Mouse (Mus musculus) CH12.LX (cell line): ENCODE results near the gene Maml1. TPM values are rescaled to one million over a fixed set of nuclear protein-coding genes. Genes with fewer than 3 reads are reported as not detected.

Experiments
- DNase-seq: peaks from one replicate; pipeline ENCODE4 v3.0.0-alpha.2; 2013; ENCODE audit errors: extremely low read depth
- H3K27ac ChIP-seq: 2 replicates; pipeline ENCODE4 v1.5.1; 2012; ENCODE audit warnings: low read depth, mild to moderate bottlenecking, control low read depth, moderate library complexity; ENCODE audit not compliant: insufficient read depth
- H3K27me3 ChIP-seq: replicated peaks from 2 replicates; pipeline ENCODE3; 2012; ENCODE audit warnings: inconsistent platforms
- H3K36me3 ChIP-seq, 2 experiments: replicated peaks in 1 of 2; 2 replicates each; pipeline versions ENCODE3 to v1.6.1; 2012; ENCODE audit warnings: inconsistent platforms in 1 of 2, low read length in 1 of 2, mild to moderate bottlenecking in 1 of 2, mixed read lengths in 1 of 2, moderate library complexity in 1 of 2; ENCODE audit not compliant: control insufficient read depth in 1 of 2, insufficient read depth in 1 of 2
- H3K4me1 ChIP-seq, 2 experiments: 2 replicates each; pipeline ENCODE4 v1.6.1; 2012; ENCODE audit warnings: inconsistent platforms in 1 of 2, moderate library complexity in 1 of 2; ENCODE audit not compliant: insufficient read depth in 2 of 2, control insufficient read depth in 1 of 2
- H3K4me2 ChIP-seq: 2 replicates; pipeline ENCODE4 v1.6.1; 2012; ENCODE audit warnings: low read depth, mild to moderate bottlenecking, control low read depth; ENCODE audit not compliant: poor library complexity, insufficient read depth, severe bottlenecking
- H3K4me3 ChIP-seq, 3 experiments: fragments of 150-350 bp in 1 of 3; sonication (generic) in 1 of 3; replicated peaks in 1 of 3; 2 replicates each; pipeline versions ENCODE3 to v1.5.1; 2011 to 2012; ENCODE audit warnings: low read depth in 2 of 3, low read length in 2 of 3, mild to moderate bottlenecking in 2 of 3, moderate library complexity in 2 of 3, control low read depth in 1 of 3, improper control_type of control experiment in 1 of 3, inconsistent platforms in 1 of 3, mixed read lengths in 1 of 3; ENCODE audit not compliant: poor library complexity in 1 of 3
- H3K79me2 ChIP-seq: replicated peaks from 2 replicates; pipeline ENCODE4 v1.6.1; 2012; ENCODE audit warnings: mild to moderate bottlenecking, moderate library complexity; ENCODE audit not compliant: control insufficient read depth, poor library complexity, insufficient read depth, severe bottlenecking; ENCODE audit errors: extremely low read depth
- H3K9ac ChIP-seq: 2 replicates; pipeline ENCODE4 v1.6.1; 2012; ENCODE audit warnings: low read depth, mild to moderate bottlenecking, control low read depth, moderate library complexity; ENCODE audit not compliant: insufficient read depth
- H3K9me3 ChIP-seq: replicated peaks from 2 replicates; pipeline ENCODE3; 2012; ENCODE audit warnings: low read length, inconsistent platforms, mixed read lengths
- BHLHE40 ChIP-seq: IDR thresholded peaks from 2 replicates; pipeline ENCODE4 v1.6.1; 2011; ENCODE audit warnings: mild to moderate bottlenecking, low read depth, low read length, improper control_type of control experiment
- CHD2 ChIP-seq: IDR thresholded peaks from 2 replicates; pipeline ENCODE4 v1.6.1; 2011; ENCODE audit warnings: low read length, improper control_type of control experiment
- CTCF ChIP-seq, 2 experiments: IDR thresholded peaks in 1 of 2; conservative IDR thresholded peaks in 1 of 2; 2 replicates each; pipeline ENCODE4 v1.5.1; 2011 to 2012; ENCODE audit warnings: low read depth in 2 of 2, low read length in 2 of 2, improper control_type of control experiment in 1 of 2, inconsistent platforms in 1 of 2, mild to moderate bottlenecking in 1 of 2, moderate library complexity in 1 of 2
- E2F4 ChIP-seq: IDR thresholded peaks from 2 replicates; pipeline ENCODE4 v1.6.1; 2011; ENCODE audit warnings: low read depth, low read length, improper control_type of control experiment; ENCODE audit not compliant: insufficient replicate concordance
- ELF1 ChIP-seq: IDR thresholded peaks from 2 replicates; pipeline ENCODE4 v1.6.1; 2014; ENCODE audit warnings: low read depth, mild to moderate bottlenecking, inconsistent platforms, low read length, improper control_type of control experiment
- EP300 ChIP-seq: IDR thresholded peaks from 2 replicates; pipeline ENCODE4 v1.6.1; 2011; ENCODE audit warnings: low read length, improper control_type of control experiment
- ETS1 ChIP-seq: conservative IDR thresholded peaks from 2 replicates; pipeline ENCODE4 v1.6.1; 2012; ENCODE audit warnings: low read depth, mild to moderate bottlenecking, inconsistent platforms, low read length, improper control_type of control experiment, moderate library complexity
- HCFC1 ChIP-seq: IDR thresholded peaks from 2 replicates; pipeline ENCODE4 v1.6.1; 2012; ENCODE audit warnings: low read depth, mild to moderate bottlenecking, inconsistent platforms, low read length, improper control_type of control experiment
- IRF4 ChIP-seq: IDR thresholded peaks from 2 replicates; pipeline ENCODE4 v1.6.1; 2014; ENCODE audit warnings: low read depth, mild to moderate bottlenecking, inconsistent platforms, low read length, improper control_type of control experiment
- JUN ChIP-seq: IDR thresholded peaks from 2 replicates; pipeline ENCODE4 v1.6.1; 2011; ENCODE audit warnings: low read depth, mild to moderate bottlenecking, low read length, improper control_type of control experiment, moderate library complexity; ENCODE audit not compliant: insufficient read depth
- JUND ChIP-seq: conservative IDR thresholded peaks from 2 replicates; pipeline ENCODE4 v1.6.1; 2011; ENCODE audit warnings: low read depth, low read length, improper control_type of control experiment
- KAT2A ChIP-seq: IDR thresholded peaks from 2 replicates; pipeline ENCODE4 v1.6.1; 2012; ENCODE audit warnings: low read length, improper control_type of control experiment, inconsistent platforms; ENCODE audit not compliant: insufficient replicate concordance
- MAX ChIP-seq: IDR thresholded peaks from 2 replicates; pipeline ENCODE4 v1.6.1; 2011; ENCODE audit warnings: low read length, improper control_type of control experiment
- MAZ ChIP-seq: IDR thresholded peaks from 2 replicates; pipeline ENCODE4 v1.6.1; 2012; ENCODE audit warnings: low read depth, mild to moderate bottlenecking, inconsistent platforms, low read length, improper control_type of control experiment, moderate library complexity
- MEF2A ChIP-seq: IDR thresholded peaks from 2 replicates; pipeline ENCODE4 v1.6.1; 2014; ENCODE audit warnings: low read depth, mild to moderate bottlenecking, inconsistent platforms, low read length, improper control_type of control experiment, borderline replicate concordance
- MXI1 ChIP-seq: IDR thresholded peaks from 2 replicates; pipeline ENCODE4 v1.6.1; 2011; ENCODE audit warnings: mild to moderate bottlenecking, low read depth, low read length, improper control_type of control experiment
- MYC ChIP-seq: IDR thresholded peaks from 2 replicates; pipeline ENCODE4 v1.6.1; 2011; ENCODE audit warnings: low read depth, mild to moderate bottlenecking, improper control_type of control experiment, low read length
- NELFE ChIP-seq: IDR thresholded peaks from 2 replicates; pipeline ENCODE4 v1.6.1; 2011; ENCODE audit warnings: low read depth, low read length, improper control_type of control experiment
- NRF1 ChIP-seq: IDR thresholded peaks from 2 replicates; pipeline ENCODE4 v1.6.1; 2014; ENCODE audit warnings: low read depth, mild to moderate bottlenecking, inconsistent platforms, low read length, improper control_type of control experiment, moderate library complexity
- POLR2A ChIP-seq: IDR thresholded peaks from 2 replicates; pipeline ENCODE4 v1.6.1; 2011; ENCODE audit warnings: low read depth, mild to moderate bottlenecking, improper control_type of control experiment, low read length
- POLR2AphosphoS2 ChIP-seq: IDR thresholded peaks from 2 replicates; pipeline ENCODE4 v1.6.1; 2011; ENCODE audit warnings: low read depth, low read length, improper control_type of control experiment
- RAD21 ChIP-seq: IDR thresholded peaks from 2 replicates; pipeline ENCODE4 v1.6.1; 2011; ENCODE audit warnings: low read depth, mild to moderate bottlenecking, low read length, improper control_type of control experiment, moderate library complexity
- SIN3A ChIP-seq: IDR thresholded peaks from 2 replicates; pipeline ENCODE4 v1.6.1; 2012; ENCODE audit warnings: low read length, improper control_type of control experiment, inconsistent platforms
- SMC3 ChIP-seq: IDR thresholded peaks from 2 replicates; pipeline ENCODE4 v1.6.1; 2011; ENCODE audit warnings: low read depth, low read length, improper control_type of control experiment
- TBP ChIP-seq: conservative IDR thresholded peaks from 2 replicates; pipeline ENCODE4 v1.6.1; 2011; ENCODE audit warnings: low read depth, low read length, improper control_type of control experiment
- TCF12 ChIP-seq: IDR thresholded peaks from 2 replicates; pipeline ENCODE4 v1.6.1; 2014; ENCODE audit warnings: low read depth, mild to moderate bottlenecking, inconsistent platforms, low read length, improper control_type of control experiment
- USF1 ChIP-seq: IDR thresholded peaks from 2 replicates; pipeline ENCODE4 v1.6.1; 2014; ENCODE audit warnings: low read depth, mild to moderate bottlenecking, inconsistent platforms, low read length, improper control_type of control experiment
- USF2 ChIP-seq: conservative IDR thresholded peaks from 2 replicates; pipeline ENCODE4 v1.6.1; 2011; ENCODE audit warnings: low read depth, low read length, improper control_type of control experiment
- ZC3H11A ChIP-seq: IDR thresholded peaks from 2 replicates; pipeline ENCODE4 v1.6.1; 2012; ENCODE audit warnings: low read depth, mild to moderate bottlenecking, inconsistent platforms, low read length, improper control_type of control experiment
- ZKSCAN1 ChIP-seq: IDR thresholded peaks from 2 replicates; pipeline ENCODE4 v1.6.1; 2012; ENCODE audit warnings: low read depth, inconsistent platforms, low read length, improper control_type of control experiment, borderline replicate concordance
- ZMIZ1 ChIP-seq: IDR thresholded peaks from 2 replicates; pipeline ENCODE4 v1.6.1; 2012; ENCODE audit warnings: low read depth, mild to moderate bottlenecking, inconsistent platforms, low read length, improper control_type of control experiment
- ZNF384 ChIP-seq: IDR thresholded peaks from 2 replicates; pipeline ENCODE4 v1.6.1; 2012; ENCODE audit warnings: low read depth, low read length, improper control_type of control experiment, inconsistent platforms
- dilution Hi-C: fragments of 300-500 bp; cut with MboI; formaldehyde crosslinking; loops from 2 replicates; pipeline ENCODE4 v1.14.3; 2020; ENCODE audit warnings: low sequenced_read_pairs; ENCODE audit not compliant: extremely low pct_unique_long_range_greater_than_20kb, extremely low pct_ligation_motif_present
- in situ Hi-C: fragments of 300-500 bp; cut with MboI; formaldehyde crosslinking; loops from 3 replicates; pipeline ENCODE4 v1.14.3; 2019; ENCODE audit warnings: low sequenced_read_pairs, low pct_ligation_motif_present, low pct_unique_long_range_greater_than_20kb, mixed read lengths
- polyA plus RNA-seq: library from polyadenylated mRNA; unstranded; fragments of >175 nt; gene quantifications from 2 replicates; pipeline ENCODE4 v1.2.1, GENCODE M21; 2012; ENCODE audit warnings: low read depth; ENCODE audit not compliant: insufficient read length
- total RNA-seq, 2 experiments: library from RNA; depleted of rRNA; stranded (reverse); fragments of 300-350 nt in 1 of 2; fragments of >200 nt in 1 of 2; gene quantifications; 2 replicates each; pipeline ENCODE4 v1.2.3; 2012 to 2014

The Maml1 gene
- total and polyA plus RNA-seq, 3 experiments, result 2.2 to 9.7 (median 5.4) TPM

DNA sequence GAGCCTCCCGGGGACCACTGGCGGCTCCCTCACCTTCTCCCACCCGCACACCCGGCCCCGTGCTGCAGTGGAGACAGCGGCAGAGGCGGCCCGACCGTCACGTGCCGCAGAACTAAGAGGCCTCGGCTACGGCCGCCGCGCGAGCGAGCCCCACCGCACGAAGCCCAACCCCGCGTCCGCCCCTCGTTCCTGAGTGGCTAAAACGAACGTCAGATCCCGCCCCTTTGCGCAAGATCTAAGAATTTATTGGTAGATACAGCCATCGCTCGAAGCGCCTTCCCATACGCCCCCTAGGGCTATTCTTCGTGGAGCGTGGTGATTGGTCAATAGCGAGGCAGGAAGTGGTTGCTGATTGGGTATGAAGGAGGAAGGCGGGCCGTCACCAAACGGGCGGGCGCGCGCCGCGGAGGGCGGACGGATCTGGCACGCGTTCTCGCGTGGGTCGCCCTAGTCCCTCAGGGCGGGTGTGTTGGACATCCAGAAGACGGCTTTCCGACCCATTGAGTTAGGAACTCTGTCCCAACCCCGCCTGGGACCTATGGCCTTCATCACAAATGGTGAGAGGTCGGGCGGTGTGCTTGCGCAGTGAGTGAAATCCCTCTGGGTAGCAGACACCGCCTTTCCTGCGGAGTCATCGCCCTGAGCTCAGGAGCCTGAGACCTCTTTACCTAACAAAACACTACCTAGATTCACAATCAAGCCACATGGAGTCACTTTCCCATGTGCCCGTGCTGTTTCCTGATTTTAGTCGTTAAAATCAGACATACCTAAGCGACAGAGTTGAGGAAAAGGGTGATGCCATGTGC, 33.6 kb upstream of the Maml1 start, which contains the start of gene Canx:
Canx (minus strand) TSS at position 178 of the 806 bp plus-strand sequence.
- peak within 1 kb of the TSS; percentile 94 to 100 (median 96) for H3K4me3 ChIP-seq
- no peaks in the 10 kb centered on the region for H3K9me3 ChIP-seq
- peaks cover 55% of the 10 kb centered on the region for H3K79me2 ChIP-seq
- H3K36me3 ChIP-seq, result peaks cover 3 to 39% of the 10 kb centered on the region in 2 experiments
- H3K4me2 ChIP-seq, result peak within 1 kb of the TSS; percentile 99
- in situ Hi-C loops, result loop anchor here (5.0 kb wide), 1 partner anchor 37 kb away; no protein-coding TSS in a partner anchor
- no peaks in the 10 kb centered on the region for H3K27me3 ChIP-seq
- H3K4me1 ChIP-seq, result peaks cover 0 to 44% of the 10 kb centered on the region in 2 experiments; a peak in 3 of 4 replicates
- peak; percentile 86 for TF ChIP-seq USF1
- peak; percentile 99 for TF ChIP-seq ELF1
- 0 out of 2 replicates have a peak, but pooled peaks have one; percentile 65 for TF ChIP-seq IRF4
- TF ChIP-seq ZKSCAN1, result no peak
- TF ChIP-seq ZC3H11A, result no peak
- TF ChIP-seq SIN3A, result peak; percentile 88
- peak; percentile 91 for TF ChIP-seq MYC
- no peak for TF ChIP-seq CTCF (conservative IDR thresholded peaks at IDR 0.05 in 1 of 2, IDR thresholded peaks at IDR 0.05 in 1 of 2; ENCODE audit: low read depth in 2 of 2, low read length in 2 of 2)
- peak; percentile 66 for TF ChIP-seq MEF2A
- TF ChIP-seq JUN, result no peak
- TF ChIP-seq MAX, result peak; percentile 91
- peak; percentile 88 for TF ChIP-seq KAT2A
- TF ChIP-seq POLR2A, result peak; percentile 97
- TF ChIP-seq NRF1, result peak; percentile 52
- peak; percentile 98 for TF ChIP-seq MXI1
- no peak for TF ChIP-seq ZNF384
- peak; percentile 96 for TF ChIP-seq MAZ
- peak; percentile 98 for TF ChIP-seq BHLHE40
- TF ChIP-seq NELFE, result peak; percentile 98
- TF ChIP-seq POLR2AphosphoS2, result peak; percentile 96
- peak; percentile 71 for TF ChIP-seq USF2
- no peak for TF ChIP-seq EP300
- TF ChIP-seq JUND, result no peak
- TF ChIP-seq RAD21, result no peak
- peak; percentile 83 for TF ChIP-seq HCFC1
- peak; percentile 89 for TF ChIP-seq TCF12
- peak; percentile 97 for TF ChIP-seq ZMIZ1
- TF ChIP-seq ETS1, result 0 out of 2 replicates have a peak, but pooled peaks have one; percentile 3
- TF ChIP-seq CHD2, result peak; percentile 99
- no peak for TF ChIP-seq SMC3
- TF ChIP-seq E2F4, result peak; percentile 84; the same call in 1 of the 2 replicates
- TF ChIP-seq TBP, result peak; percentile 71
- peak within 1 kb of the TSS; percentile 98 for H3K9ac ChIP-seq
- DNase-seq, result peak; percentile 100
- H3K27ac ChIP-seq, result peak within 1 kb of the TSS; percentile 77
- dilution Hi-C loops, result no loop called here
